Mouse (Mus musculus) 416B (cell line): ENCODE measurements around the gene Hivep2.

Experiments
- DNase-seq: peaks from one replicate; pipeline ENCODE4 v3.0.0; 2011; ENCODE audit warnings: low read depth

Hivep2 gene

GRCm38 (mm10) chr10:14048322-14048915 lies 82.5 kb downstream of the Hivep2 start:
- DNase-seq: no peak

- DNase-seq: no peak
These were observed 83.1 kb downstream of the Hivep2 start for GRCm38 (mm10) chr10:14048916-14049445.

GRCm38 (mm10) chr10:14049686-14050085 lies 83.8 kb downstream of the Hivep2 start:
- DNase-seq: no peak

GRCm38 (mm10) chr10:14050586-14050985 lies 84.7 kb downstream of the Hivep2 start:
- DNase-seq: no peak

GRCm38 (mm10) chr10:14052109-14052689 lies 86.3 kb downstream of the Hivep2 start:
- no peak for DNase-seq

- DNase-seq: no peak
These were observed 89.0 kb downstream of the Hivep2 start for GRCm38 (mm10) chr10:14054860-14055259.

GRCm38 (mm10) chr10:14055533-14055981 lies 89.7 kb downstream of the Hivep2 start:
- no peak for DNase-seq

- no peak for DNase-seq
These were observed 90.2 kb downstream of the Hivep2 start for GRCm38 (mm10) chr10:14056057-14056456.

GRCm38 (mm10) chr10:14056584-14057451 lies 90.9 kb downstream of the Hivep2 start:
- DNase-seq: no peak

- no peak for DNase-seq
These were observed 92.1 kb downstream of the Hivep2 start for GRCm38 (mm10) chr10:14057841-14058605.

GRCm38 (mm10) chr10:14058742-14059141 lies 92.9 kb downstream of the Hivep2 start:
- DNase-seq: no peak

GRCm38 (mm10) chr10:14059581-14059980 lies 93.7 kb downstream of the Hivep2 start:
- DNase-seq: no peak

GRCm38 (mm10) chr10:14060302-14060701 lies 94.4 kb downstream of the Hivep2 start:
- DNase-seq: no peak

GRCm38 (mm10) chr10:14063226-14063625 lies 97.4 kb downstream of the Hivep2 start:
- no peak for DNase-seq

GRCm38 (mm10) chr10:14064759-14065395 lies 99.0 kb downstream of the Hivep2 start:
- no peak for DNase-seq

- no peak for DNase-seq
These were observed 101.9 kb downstream of the Hivep2 start for GRCm38 (mm10) chr10:14067802-14068201.

GRCm38 (mm10) chr10:14070498-14071079 lies 104.7 kb downstream of the Hivep2 start:
- DNase-seq: no peak

- DNase-seq: no peak
These were observed 106.6 kb downstream of the Hivep2 start for GRCm38 (mm10) chr10:14072504-14072903.

- DNase-seq: no peak
These were observed 109.9 kb downstream of the Hivep2 start for GRCm38 (mm10) chr10:14075767-14076166.

- no peak for DNase-seq
These were observed 111.0 kb downstream of the Hivep2 start for GRCm38 (mm10) chr10:14076880-14077279.

GRCm38 (mm10) chr10:14080830-14081229 lies 115.0 kb downstream of the Hivep2 start:
- DNase-seq: no peak
